Mouse (Mus musculus): ENCODE data around the gene Fam162b.

Gene Fam162b

DNA sequence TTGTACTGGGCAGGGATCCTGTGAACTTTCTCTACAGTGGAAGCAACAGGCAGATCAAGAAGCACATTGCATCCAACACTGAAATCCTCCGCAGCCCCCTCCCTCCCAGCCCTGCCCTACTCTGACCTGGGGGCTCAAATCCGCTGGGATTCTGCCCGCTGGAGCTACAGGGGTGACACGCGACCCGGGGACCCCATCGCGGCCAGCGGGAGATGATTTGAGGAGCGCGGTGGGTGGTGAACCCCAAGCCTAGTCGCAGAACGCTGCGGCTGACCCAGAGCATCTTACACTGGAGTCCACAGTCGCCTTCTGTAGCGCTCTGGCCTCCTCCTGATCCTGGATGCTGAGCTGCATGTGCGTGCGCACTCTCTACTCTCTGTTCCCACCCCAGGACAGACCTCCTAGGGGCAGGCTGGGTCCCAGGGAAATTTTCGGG is at the start of gene Fam162b:
Fam162b (minus strand) TSS at position 379 of the 436 bp plus-strand sequence.
- DNase-seq: no peak

DNA sequence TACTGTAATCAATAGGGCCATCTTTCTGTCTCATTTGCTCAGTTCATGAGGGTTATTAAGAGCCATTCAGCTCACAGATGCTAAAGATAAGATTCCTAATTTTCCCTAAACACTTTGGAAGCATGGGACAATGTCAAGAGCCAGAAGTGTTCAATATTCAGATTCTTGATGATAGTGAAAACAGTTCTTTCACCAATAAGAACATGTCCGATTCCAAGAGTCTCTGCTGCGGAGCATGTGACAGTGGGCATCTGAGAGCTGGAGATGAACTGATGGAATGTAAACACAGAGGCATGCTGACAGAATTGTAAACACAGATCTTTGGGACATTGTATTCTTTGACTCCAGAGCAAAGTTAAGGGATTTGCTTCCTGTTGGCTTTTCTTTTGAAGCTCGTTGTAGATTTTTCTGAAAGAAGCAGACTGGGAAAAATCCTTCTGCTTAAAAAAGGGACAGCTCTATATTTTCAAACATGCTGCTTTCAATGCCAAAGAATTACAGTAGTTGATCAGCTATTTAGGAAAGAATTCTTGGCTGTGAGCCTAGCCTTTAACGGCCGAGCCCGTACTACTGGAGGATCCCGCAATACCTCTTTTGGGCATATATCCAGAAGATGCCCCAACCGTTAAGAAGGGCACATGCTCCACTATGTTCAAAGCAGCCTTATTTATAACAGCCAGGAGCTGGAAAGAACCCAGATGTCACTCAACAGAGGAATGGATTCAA is 41.3 kb upstream of the Fam162b start, which contains the start of gene Gprc6a:
Gprc6a (minus strand) TSS at position 51 of the 726 bp plus-strand sequence.
- no peak for DNase-seq

DNA sequence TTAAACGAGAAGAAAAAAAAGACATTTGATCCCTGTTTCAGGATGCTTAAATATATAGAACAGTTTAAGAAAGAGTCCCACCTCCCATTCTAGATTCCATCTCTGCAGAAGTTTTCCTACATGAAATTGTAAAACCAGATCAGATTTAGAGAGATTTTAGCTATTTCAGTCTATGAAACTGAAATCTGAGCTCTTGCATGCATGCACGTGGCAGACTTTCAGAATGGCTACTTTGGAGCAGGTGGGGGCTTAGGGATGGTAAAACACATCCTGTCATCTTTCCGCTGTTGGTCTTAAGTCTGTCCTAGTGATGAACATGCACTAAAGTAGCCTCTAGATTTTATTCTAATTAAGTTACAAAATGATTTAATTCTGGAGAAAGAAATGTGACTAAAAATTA is 30.9 kb upstream of the Fam162b start:
- DNase-seq: no peak

DNA sequence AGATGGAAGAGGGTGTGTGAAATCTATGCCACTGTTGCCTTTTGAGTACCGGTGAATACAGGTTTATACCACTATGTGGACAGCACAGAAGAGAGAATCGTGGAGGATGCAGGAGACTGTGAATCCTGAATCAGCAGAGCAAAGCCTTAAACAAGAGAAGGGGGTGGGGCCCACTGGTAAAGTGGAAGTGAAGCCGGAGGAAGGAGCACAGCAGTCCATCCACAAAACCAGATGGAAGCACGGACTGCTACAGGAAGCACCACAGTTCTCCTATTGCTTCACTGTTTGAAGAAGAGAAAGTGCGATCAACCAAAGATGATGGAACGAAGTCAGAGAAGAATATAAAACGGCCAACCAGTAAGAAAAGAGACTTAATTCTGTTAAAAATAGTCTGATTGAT is 29.8 kb upstream of the Fam162b start:
- DNase-seq: no peak

DNA sequence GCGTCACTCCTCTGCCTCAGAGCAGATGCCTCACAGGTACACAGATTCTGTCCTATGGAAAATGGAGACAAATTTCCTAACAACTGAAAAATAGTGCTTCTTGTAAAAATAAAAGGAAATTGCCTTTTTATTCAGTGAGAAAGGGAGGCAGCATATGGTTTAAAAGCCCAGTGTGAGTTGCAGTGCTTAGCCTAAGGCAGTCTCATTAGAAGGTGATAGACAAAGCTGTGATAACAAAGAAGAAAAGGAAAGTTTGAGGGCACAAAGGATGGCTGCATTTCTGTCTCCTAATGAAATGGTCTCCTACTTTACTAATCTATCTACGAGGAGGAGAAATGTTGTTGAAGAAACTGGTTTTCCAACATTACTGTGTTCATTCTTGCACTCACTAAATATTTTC is 28.2 kb upstream of the Fam162b start:
- no peak for DNase-seq

DNA sequence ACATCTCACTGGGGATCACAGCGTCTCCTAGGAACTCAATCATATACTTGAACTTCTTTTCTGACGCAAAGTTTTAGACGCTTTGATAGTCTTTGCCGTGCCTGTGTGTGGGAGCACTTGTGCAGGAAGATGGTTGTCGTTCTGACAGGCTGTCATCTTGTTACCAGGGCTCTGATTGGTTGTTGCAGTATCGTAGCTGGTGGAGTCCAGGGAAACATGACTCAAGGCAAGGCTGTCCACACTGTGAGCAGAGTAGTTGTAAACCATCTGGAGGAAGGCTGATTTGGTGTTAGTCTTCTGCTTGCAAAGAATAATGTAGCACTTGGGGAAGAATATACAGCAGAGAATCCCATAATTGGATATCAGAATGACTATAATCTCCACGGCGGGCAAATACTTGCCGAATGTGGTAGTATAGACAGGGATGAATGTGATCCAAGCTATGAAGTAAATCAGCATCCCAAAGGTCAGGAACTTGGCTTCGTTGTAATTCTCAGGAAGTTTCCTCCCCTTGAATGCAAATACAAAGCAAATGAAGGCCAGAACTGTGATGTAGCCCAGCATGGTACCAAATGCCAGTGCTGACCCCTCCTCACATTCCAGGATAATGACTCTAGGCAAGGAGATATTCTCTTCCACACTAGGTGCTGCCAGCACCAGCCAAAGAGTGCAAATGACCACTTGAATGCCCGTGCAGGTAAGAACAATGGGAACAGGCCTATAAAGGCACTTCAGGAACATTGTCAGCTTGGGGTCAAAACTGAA is 24.7 kb upstream of the Fam162b start:
- no peak for DNase-seq

DNA sequence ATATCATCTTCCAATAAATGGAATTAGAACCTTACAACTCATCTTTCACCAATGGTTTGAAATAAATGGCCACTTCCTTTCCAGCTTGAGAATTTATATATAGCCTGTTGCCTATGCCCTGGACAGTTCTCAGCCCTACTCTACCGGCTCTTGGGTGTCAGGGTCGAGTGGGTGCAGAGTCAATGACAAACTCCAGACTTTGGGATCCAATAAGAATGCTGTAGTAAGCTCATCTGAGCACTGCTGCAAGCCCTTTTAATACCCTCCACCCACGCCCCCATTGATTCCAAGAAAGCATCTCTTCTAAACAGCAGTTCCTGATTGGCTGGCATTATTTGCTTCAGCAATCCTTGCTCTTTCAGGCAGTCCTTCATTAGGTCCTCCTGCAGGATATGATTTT is 23.1 kb upstream of the Fam162b start:
- no peak for DNase-seq

DNA sequence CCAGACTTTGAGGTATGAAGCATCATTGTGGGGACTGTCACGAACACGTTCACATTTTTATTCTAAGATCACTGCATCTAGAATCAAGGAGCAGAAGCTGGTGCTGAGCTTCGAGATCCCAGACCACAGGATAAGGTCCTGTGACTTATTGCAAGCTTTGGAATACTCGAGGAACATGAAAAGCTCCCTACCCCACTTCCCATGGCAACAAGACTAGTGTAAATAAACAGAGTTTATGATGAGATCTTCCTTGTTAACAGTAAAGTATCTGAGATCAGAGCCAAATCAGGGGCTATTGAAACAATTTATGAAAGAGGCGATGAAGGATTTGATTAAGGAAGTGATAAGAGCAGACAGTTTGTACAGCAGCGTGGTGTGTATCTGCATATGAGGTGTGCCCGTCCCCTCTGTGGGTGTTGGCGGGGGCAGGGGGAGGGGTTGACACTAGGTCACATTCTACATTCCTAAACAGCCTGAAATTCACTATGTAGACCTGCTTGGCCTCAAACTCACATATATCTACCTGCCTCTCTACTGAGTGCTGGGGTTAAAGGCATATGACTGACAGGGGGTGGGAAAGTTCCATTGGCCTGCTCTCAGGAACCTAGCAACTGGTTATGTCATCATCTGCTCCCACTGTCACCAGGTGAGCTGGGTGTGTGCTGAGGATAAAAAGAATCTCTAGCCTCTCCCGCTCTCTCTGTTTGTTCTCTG is 21.8 kb upstream of the Fam162b start:
- no peak for DNase-seq

DNA sequence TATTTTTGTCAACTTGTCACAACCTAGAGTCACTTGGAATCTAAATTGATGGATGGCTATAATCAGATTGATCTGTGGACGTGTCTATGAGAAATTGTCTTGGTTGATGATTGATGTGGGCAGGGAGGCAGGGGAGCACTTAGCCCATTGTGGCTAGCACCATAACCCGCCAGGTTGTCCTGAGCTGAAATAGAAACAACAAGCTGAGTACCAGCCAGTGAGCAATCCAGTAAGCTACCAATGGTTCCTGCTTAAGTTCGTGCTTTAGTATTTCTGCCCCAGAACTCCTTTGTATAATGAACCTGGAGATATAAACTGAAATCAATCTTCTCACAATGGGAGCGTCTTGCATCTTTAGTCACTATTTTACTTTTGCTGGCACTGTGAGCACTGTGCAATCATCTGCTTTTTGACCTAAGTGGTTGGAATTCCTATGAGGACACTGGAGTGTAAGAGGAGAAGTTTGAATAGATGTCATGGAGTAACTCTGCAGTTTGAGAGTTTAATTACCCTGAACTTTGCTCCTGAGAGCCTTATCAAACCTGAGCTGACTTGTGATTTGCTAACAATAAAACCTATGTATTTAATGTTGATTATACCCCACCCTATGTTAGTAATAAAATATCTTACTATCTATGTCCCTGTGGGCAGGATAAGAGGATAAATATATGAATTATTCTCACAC is 19.6 kb upstream of the Fam162b start:
- no peak for DNase-seq

DNA sequence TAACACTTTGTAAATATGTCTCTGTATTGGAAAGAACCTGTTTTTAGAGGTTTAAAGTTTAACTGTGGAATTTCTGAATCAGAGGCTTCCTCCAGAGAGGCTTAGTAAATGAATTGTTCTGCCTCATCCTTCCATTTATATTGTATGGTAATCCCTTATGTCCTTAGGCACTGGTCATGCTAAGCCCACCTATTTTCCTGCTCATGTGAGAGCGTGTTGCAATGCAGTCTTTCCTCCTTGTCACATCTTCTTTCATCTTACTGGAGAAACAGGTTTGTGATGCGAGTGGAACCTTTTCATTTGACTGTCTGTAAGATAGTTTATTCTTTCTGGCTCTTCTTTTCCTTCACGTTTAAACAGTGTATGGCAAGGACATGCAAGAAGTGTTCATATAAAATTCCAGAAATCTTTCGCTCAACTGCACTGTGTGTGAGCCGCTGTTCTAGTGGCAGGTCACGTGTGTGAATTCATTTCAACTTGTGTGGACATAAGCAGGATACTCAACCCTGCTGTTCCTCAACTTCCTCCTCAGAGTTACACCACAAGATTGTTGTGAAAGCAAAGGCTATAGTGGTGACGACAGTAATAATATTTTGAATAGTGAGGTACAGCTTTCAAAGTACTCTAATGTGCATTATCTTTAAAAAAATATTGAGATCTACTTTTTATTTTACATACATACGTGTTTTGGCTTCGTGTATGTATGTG is 6.8 kb upstream of the Fam162b start:
- no peak for DNase-seq

DNA sequence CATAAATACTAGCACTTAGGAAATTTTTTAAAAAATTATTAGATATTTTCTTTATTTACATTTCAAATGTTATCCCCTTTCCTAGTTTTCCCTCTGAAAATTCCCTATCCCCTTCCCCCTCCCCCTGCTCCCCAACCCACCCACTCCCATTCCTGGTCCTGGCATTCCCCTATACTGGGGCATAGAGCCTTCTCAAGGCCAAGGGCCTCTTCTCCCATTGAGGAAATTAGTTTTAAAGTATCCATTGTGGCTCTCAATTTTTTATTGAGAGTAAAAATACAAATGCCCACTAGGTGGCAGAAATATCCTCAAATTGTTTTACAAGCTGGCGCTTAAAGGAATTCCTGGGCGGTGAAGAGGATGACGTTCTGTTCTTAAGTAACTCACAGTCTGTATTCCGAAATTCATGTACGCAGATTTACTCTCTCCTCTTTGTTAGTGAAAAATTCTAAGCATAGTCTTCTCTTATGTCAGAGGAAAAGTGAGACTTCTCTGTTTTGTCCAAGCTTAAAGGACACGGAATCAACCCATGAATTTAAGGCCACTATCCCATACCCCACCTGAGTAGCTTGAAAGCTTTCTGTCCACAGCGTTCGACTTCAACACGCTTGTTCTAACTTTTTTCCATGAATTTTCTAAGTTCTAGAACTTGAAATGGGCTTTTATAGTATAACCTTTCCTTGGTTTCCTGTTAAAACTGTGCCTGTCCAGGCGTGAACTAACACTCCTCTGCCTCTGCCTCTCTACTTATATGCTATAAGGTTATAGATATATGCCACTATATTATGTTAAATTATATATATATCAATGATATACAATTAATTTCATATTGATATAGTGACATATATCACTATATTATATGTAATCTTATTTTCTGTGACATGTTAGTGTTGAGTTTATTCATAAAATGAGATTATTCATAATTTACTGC is 4.9 kb upstream of the Fam162b start:
- no peak for DNase-seq

DNA sequence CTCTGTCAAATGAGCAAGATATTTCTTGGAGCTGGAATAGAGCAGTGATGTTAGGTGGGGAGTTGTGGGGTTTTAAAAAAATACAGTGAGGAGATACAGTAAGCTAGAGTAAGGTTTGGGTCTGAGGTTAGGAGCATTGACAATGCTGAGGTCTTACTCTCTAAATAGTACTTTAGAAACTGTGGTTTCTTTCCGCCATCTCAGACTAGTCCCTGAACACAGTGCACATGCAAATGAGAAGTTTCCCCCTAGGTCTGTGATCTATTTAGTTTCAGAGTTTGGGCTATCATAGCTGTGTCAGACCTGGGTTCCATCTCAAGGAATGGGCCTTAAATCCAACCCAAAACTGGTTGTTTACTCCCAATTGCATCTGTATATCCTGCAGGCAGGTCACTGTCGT is 1.3 kb upstream of the Fam162b start:
- no peak for DNase-seq

DNA sequence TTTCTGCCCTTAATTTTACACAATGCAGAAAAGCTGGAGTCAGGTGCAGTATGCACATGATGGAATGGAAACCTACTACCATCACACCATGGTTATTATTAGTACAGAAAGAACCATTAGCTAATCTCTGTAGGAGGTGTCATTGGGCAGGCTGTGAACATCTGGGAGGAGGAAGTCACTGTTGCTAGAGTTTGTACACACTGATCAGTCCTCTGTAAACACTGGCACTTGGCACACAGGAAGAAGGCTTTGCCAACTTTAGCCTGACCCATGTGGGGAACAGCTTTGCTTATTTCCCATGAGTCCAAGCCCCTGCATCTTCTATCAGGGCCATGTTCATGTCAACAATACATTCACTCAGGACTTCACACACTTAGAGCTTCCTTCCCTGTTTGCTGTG is 5.4 kb downstream of the Fam162b start:
- no peak for DNase-seq

DNA sequence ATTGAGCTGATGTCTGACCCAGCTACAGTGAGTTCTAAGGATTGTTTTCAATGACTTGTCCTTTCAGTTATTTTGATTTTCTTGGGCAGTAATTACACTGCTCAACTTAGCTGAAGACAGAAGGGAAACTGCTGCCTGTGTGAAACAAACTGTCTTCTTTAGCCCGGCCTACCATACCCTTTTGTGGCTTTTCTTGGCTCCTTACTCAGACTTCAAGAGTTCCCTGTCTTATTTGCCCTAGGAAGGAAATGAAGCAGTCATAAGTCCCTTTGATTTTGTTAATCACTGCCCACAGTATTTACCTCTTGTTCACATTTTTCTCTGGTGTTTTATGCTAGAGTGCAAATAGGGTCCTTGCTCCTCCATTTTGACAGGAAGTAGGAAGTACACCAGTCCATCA is 5.9 kb downstream of the Fam162b start:
- no peak for DNase-seq

DNA sequence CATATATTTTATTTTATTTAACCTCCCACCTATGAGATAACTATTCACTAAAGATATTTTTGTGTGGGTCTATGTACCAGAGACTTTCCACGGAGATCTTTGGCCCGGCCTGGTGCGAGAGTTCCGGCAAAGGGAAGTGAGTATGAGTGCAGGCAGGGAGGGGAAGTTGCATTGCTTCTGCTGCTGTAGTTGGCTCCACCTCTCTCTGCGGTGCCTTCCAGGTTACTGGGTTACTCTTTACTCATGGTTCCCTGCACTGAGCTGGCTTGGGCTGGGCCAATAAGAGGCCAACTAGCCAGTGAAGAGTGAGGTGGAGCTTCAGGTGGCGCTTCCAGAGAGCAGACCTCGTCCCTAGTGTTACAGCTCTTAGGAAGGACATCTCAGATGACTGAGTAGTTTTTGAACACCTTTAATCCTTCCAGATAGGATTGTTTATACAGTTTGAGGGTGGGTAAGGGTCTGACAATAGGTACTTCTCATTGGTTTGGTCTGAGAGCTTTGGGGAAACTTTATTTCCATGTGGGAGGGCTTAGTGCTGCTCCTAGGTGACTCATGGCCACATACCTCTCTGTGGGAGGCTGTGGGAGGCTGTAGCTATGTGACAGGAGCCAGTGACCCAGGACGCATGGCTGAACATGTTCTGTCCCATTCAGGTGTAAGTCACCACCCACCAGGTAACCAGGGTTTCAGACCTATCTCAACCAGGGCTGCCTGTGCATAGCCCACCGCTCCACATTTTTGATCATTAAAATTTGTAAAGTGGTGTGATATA is 18.9 kb downstream of the Fam162b start:
- no peak for DNase-seq

DNA sequence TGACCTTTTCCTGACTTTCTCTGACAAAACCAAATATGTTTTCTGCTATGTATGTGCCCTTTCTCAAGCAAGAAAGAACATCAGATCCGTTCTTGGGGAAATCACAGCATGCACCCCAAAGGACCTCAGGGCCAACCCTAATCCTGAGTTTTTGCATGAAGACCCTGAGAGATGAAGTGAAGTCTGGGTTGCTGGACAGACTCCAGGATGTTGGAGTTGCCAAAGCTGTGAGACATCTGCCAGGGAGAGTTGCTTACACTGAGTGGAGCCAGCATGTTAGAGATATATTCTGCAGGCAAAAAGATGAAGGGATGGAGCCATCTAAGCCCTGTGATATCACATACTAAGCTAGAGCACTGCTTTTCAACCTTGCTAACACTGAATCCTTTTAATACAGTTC is 34.3 kb downstream of the Fam162b start:
- no peak for DNase-seq

DNA sequence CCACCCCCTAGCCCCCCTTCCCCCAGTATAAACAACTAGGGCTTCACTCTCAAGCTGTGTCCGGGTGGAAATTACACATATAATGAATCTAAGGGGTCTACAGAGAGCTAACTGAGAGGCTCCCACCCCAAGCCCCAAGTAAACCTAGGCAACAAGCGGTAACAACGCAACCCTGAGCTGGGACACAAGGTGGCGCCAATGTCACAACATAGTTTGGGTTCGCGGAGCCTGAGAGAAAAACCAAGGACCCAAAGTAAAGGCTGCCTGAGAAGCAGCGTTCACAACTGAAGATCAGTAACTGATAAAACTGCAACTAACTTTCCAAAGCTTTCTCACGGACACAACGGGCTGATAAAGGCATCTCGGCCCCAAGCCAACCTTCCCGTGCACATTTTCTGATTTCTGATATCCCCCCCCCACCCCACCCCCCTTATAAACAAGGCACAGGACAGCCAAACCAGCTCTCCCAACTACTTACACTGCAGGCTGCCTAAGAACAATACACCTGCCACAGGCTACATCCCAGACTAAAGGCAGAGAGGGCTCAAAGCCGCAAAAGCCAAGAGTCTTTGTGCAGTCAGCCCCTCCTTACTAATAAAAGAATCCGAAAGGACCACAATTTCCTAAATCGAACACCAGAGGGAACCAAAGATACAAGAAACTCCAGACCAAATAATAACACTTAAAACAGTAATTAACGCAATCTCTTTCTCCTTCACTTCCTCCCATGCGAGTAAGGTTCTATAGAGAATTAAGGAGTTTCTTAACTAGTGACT is 36.8 kb downstream of the Fam162b start:
- DNase-seq: peak; percentile 4

All from cerebellum, adult 11-12 months (tissue).